Mouse (Mus musculus): ENCODE data around the gene Rai14.

Rai14 gene

GRCm38 (mm10) chr15:10689304-10689703, 25.1 kb downstream of the Rai14 start:
- DNase-seq (ENCODE audit: low spot score): no peak

GRCm38 (mm10) chr15:10688686-10689085, 25.7 kb downstream of the Rai14 start:
- no peak for DNase-seq (ENCODE audit: low spot score)

- DNase-seq (ENCODE audit: low spot score): no peak
These were observed 27.1 kb downstream of the Rai14 start for GRCm38 (mm10) chr15:10687365-10687764.

DNA sequence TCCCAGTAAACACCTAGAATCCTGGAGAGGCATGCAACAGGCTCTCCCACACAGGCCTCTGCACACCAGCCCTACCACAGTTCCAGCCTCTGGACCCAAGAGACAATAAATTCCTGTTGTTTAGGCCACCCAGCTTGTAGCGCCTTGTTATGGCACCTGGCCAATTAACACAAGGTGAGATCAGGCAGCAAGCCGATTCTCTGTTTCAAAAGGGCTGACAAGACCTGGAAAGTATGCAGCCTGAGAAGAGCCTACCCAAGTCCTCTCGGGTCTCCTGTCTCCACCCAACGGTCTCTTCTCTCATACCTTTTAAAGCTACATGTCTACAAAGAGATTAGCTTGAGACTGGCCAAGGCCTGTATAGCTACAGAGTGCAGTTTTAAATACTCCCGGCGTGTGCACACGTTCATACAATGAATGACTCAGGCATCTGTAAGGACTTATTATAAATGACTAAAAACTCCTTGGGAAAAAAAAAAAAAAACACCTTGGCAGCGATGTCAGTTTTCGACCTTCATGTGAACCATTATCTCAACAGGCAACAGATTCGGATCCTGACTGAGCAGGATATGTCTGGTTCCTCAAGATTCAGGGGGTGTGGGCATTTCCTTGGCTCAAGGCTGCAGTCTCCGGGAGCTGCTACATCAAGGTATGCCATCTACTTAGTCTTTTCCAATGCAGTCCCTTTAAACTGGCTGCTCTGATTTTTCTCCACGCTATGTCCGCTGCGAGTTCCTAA, 28.6 kb downstream of the Rai14 start:
- no peak for DNase-seq (ENCODE audit: low spot score)

GRCm38 (mm10) chr15:10683687-10684203, 30.7 kb downstream of the Rai14 start:
- DNase-seq (ENCODE audit: low spot score): no peak

DNA sequence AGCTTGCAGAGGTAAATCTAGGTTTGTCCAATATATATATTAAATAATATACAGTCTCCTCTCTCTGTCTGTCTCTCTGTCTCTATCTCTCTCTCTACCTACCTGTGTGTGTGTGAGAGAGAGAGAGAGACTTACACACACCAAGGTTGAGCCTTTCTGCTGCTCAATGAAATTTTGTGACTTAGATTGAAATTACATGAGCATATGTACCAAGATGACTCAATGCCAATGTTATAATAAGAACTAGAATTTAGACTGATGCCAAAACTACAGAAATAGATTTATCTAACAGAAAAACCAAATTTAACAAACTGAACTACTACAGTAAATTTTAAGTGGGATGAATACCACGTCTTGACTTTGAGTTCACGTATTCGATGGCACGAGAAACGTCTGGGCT, 33.9 kb downstream of the Rai14 start:
- no peak for DNase-seq (ENCODE audit: low spot score)

- no peak for DNase-seq (ENCODE audit: low spot score)
These were observed 34.9 kb downstream of the Rai14 start for GRCm38 (mm10) chr15:10679571-10679970.

GRCm38 (mm10) chr15:10675801-10676200, 38.6 kb downstream of the Rai14 start:
- no peak for DNase-seq (ENCODE audit: low spot score)

GRCm38 (mm10) chr15:10672880-10673279, 41.5 kb downstream of the Rai14 start:
- DNase-seq (ENCODE audit: low spot score): no peak

- no peak for DNase-seq (ENCODE audit: low spot score)
These were observed 42.6 kb downstream of the Rai14 start for GRCm38 (mm10) chr15:10671868-10672267.

DNA sequence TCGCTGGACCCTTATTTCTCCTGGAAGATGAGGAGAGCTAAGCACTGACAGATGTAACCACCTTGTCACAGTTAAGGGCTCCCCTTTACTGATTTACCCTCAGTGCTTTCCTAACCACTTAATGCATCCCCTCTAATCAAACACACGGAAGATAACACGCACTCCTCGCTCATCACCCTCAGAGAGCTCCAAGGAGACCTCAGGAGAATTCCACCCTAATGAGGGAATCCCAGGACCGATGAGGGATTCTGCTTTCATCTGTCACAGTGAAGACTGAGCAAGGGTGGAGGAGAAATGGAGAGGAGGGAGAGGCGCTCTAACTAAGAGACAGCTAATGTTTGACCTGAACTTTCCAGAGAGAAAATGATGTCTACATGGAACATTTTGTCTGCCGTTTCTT, 44.3 kb downstream of the Rai14 start:
- DNase-seq (ENCODE audit: low spot score): no peak

DNA sequence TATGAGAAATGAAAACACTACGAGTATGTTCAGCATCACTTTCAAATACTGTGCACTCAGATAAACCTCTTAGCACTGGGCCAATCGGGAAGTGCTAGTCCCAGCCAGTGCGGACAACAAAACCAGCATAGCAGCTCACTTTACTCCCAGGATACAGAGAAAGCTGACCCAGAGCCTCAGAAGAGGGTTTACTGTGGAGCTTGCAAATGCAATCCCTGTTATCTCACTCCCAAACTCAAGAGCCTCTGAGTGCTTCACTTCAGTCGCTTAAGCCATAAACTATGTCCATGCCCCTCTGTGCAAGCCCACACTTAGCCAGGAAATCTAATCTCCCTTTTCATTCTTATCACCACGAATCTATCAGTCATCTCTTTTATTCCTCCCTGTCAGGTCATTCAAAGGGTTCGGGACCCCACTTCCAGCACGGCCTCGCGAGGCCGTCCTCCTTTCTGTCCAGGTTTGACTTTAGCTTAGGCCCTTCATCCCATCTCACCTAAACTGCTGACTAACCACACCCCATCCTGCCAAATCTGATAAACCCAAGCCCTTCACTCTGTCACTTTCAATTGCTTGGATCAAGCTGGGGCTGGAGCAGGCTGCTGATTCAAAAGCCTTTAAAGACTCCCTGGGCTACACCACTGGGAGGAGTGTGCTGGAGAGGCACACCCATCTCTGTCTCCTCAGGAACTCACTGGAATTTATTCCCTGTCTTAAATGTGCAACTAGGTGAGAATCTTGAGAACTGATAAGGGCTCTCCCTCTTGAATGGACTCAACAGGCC, 46.1 kb downstream of the Rai14 start:
- no peak for DNase-seq (ENCODE audit: low spot score)

DNA sequence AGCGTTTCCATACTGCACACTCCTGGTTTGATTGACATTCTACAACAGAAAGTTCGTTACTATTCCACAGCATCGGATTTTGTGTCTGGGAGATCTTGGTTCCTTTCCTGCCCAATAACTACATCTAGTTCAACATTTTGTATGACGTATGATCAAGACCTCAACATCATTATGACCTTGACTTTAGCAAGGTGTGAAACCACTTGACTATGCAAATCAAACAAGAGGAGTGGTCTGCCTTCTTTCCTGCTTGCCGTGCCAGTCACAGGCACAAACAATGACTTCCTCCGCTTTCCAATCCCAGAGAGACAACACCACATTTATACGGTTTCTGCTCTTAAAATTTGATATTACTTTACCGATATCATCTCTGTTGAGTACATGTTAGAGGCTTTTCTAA, 48.6 kb downstream of the Rai14 start:
- DNase-seq (ENCODE audit: low spot score): no peak

DNA sequence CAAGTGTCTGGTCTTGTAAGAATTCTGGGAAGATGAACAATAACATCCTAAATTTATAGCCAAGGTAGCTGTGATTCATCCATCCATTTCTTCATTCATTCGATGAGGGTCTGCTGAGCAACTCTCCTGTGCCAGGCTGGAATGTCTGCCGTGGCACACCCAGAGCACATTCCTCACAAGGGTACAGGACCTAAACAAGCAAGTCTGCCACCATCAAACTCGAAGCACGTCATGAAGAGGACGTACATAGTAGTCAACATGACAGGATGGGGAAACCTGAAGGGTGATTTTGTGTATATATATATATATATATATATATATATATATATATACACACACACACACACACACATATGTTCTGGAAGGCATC, 49.9 kb downstream of the Rai14 start:
- no peak for DNase-seq (ENCODE audit: low spot score)

DNA sequence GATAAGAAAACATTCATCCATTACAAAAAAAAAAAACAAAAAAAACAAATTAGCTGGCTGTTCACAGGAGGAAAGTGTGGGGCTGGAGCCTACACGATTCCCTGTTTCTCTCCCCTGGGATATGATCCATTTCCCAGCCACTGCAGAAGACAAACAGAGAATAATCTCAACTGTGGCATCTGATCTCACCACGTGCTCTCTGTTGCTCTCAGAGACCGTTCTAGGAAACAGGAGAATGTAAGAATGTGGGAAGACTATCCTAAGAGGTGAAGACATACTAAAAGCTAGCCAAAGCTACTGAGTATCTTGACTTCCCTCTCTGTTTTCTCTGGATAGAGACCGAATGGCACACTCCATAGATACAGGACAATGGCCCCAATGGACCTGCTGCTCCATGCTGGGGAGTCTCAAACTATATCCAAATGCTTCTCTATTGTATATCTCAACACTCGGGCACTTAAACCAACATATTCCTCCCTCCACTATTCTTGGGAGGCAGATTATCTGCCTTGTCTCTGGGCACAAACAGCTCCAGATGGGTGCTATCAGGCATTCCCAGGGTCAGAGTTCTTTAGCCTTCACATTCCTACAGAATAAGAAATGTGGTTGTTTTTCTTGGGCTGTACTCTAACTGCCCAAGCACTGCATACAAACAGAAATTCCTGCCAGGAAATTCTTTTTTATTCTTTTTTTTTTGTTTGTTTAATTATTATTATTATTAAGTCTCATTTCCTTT, 50.5 kb downstream of the Rai14 start:
- DNase-seq (ENCODE audit: low spot score): no peak

DNA sequence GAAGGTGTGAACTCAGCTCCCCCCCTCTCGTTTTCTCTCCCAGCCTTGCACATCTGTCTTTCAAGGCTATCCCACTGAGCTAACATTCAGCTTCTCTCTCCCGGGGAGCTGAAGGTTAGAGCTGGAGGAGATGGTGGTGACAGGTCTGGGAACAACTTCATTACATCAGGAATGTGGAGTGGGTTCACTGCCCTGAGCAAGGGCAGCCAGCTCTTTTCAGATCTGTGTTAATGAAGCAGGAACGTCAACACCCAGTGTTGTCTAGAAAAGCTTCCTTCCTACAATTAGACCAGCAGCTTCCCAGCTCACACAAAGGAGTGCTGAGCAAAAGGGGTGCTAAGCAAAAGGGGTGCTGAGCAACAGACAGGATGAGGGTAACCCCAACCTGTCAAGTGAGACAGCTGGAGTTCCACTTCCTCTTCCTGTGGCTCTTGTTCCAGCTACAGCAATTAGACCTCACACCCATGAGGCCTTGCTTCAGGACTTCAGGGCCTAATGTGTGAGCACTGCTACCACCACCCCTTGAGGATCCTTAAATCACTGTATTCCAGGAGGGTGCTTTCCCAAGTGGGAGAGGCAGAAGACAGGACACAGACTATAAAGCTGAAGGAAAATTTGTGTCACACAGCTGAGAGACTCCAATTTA, 52.3 kb downstream of the Rai14 start:
- no peak for DNase-seq (ENCODE audit: low spot score)

GRCm38 (mm10) chr15:10658803-10659202, 55.6 kb downstream of the Rai14 start:
- no peak for DNase-seq (ENCODE audit: low spot score)

DNA sequence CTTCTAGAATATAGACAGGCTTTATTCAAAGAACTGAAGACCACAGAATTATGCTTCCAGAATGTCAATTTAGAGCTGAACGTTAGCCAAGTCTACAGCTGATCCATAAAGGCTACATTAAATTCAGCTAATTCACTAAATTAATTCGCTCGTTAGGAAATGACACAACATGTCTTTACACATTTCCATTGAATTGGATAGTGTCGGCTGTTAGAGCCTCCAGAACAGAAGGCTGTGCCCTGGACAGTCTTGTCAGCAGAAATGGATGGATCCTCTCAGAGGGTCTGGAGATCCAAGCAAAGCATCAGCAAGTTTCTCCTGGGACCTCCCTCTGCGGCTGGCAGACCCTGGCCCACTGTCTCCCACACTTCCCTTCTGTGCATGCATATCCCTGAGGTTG, 58.3 kb downstream of the Rai14 start:
- no peak for DNase-seq (ENCODE audit: low spot score)

GRCm38 (mm10) chr15:10655151-10655905, 59.1 kb downstream of the Rai14 start:
- no peak for DNase-seq (ENCODE audit: low spot score)

- no peak for DNase-seq (ENCODE audit: low spot score)
These were observed 59.7 kb downstream of the Rai14 start for GRCm38 (mm10) chr15:10654696-10655095.

GRCm38 (mm10) chr15:10652931-10653475, 61.4 kb downstream of the Rai14 start:
- DNase-seq (ENCODE audit: low spot score): no peak

All from spleen, adult 12 weeks (tissue).